Mouse (Mus musculus): ENCODE measurements at regions not wholly inside any gene's neighbourhood (a gene's known extent, or its start where the extent isn't known, plus 50 kb on each side); places are given as distances from the start of the nearest gene placed in this dataset.

GRCm38 (mm10) chr1:90285318-90285717 is 81.5 kb downstream of the Ackr3 start:
- H3K36me3 ChIP-seq (ENCODE audit: control insufficient read depth, insufficient read depth, low read length), result no peaks in the 10 kb centered on the region
- H3K27me3 ChIP-seq (ENCODE audit: control insufficient read depth, insufficient read depth, low read length), result no peaks in the 10 kb centered on the region
- H3K9ac ChIP-seq (ENCODE audit: low read length), result no peak overlapping the region
- no peak overlapping the region for H3K27ac ChIP-seq (ENCODE audit: low read depth, low read length)
- H3K4me3 ChIP-seq (ENCODE audit: low read depth, low read length), result no peak overlapping the region
- H3K9me3 ChIP-seq (ENCODE audit: control insufficient read depth, low read length), result no peaks in the 10 kb centered on the region
- peaks cover 40% of the 10 kb centered on the region for H3K4me1 ChIP-seq (ENCODE audit: control insufficient read depth, insufficient read depth, low read length)
- no peak for ATAC-seq (ENCODE audit: low FRiP score)
- DNase-seq (ENCODE audit: low spot score, missing footprints), result no peak
- no peak overlapping the region for H3K4me2 ChIP-seq
- WGBS, result 36% methylated on average over 4 of the region's 4 CpGs

DNA sequence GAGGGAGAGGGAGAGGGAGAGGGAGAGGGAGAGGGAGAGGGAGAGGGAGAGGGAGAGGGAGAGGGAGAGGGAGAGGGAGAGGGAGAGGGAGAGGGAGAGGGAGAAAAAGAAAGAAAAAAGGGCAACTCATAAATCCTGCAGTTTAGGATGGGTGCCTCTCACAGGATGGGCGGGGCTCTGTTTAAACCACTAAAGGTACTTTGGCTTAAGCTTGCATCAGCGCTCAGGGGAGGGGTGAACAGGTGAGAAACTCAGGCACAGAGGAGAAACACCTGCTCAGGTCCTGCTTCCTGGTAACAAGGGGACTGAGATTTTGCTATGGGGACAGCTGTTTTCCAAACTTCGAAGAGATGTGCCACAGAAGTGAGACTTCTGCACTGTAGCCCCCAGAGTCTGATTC is 83.5 kb downstream of the Ackr3 start:
- Histone ChIP-seq H3K36me3 (ENCODE audit: control insufficient read depth, insufficient read depth, low read length) (no peaks in the 10 kb centered on the region), H3K27me3 (ENCODE audit: control insufficient read depth, insufficient read depth, low read length) (no peaks in the 10 kb centered on the region), H3K9ac (ENCODE audit: low read length) (no peak overlapping the region), H3K27ac (ENCODE audit: low read depth, low read length) (no peak overlapping the region), H3K4me3 (ENCODE audit: low read depth, low read length) (no peak overlapping the region), H3K4me2 (no peak overlapping the region), H3K4me1 (ENCODE audit: control insufficient read depth, insufficient read depth, low read length) (peaks cover 45% of the 10 kb centered on the region), H3K9me3 (ENCODE audit: control insufficient read depth, low read length) (no peaks in the 10 kb centered on the region)
- ATAC-seq (ENCODE audit: low FRiP score) (no peak), DNase-seq (ENCODE audit: low spot score, missing footprints) (no peak)
- WGBS, result 81% methylated on average over 3 of the region's 3 CpGs

DNA sequence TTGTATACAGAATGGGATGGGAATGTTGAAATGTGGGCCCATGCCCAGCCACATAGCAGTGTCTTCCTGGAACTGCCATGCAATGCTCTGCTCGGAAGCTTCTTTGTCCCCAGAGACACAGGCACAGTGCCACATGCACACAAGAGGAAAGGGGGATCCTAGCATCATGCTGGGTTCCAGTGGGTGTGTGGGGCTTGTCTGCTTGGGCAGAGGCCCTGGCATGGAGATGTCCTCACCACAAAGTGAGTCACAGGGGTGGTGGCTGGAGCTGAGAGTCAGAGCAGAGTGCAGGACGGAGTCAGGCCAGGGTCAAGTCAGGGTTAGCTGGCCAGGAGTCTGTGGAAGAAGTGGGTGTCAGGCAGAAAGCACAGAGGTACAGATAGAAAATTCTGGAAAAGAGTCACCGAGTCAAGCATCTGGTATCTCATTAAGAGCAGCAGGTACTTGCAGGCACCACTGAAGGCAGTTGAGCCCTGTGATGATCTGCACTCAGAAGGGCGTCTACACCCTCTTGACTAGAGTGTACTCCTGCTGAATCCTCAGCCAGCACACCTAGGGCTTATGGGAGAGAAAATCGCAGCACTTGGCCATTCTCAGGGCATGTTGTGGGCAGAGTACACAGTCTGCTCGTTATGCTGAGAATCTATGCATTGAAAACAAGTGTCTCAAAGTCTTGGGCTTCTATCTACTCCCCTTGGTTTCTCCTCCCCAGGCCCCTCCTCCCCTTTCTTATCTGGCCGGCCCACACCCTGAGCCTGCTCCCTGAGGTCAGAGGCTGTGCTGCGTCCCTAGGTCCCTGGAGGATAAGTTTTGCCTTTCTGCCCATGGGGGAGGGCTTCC is 85.3 kb downstream of the Ackr3 start:
- Histone ChIP-seq H3K4me2 (no peak overlapping the region), H3K27me3 (ENCODE audit: control insufficient read depth, insufficient read depth, low read length) (no peaks in the 10 kb centered on the region), H3K36me3 (ENCODE audit: control insufficient read depth, insufficient read depth, low read length) (no peaks in the 10 kb centered on the region), H3K27ac (ENCODE audit: low read depth, low read length) (peak overlapping the region; percentile 87), H3K4me3 (ENCODE audit: low read depth, low read length) (no peak overlapping the region), H3K9me3 (ENCODE audit: control insufficient read depth, low read length) (no peaks in the 10 kb centered on the region), H3K9ac (ENCODE audit: low read length) (no peak overlapping the region), H3K4me1 (ENCODE audit: control insufficient read depth, insufficient read depth, low read length) (peaks cover 38% of the 10 kb centered on the region)
- WGBS, result 46% methylated on average over 8 of the region's 8 CpGs
- DNase-seq (ENCODE audit: low spot score, missing footprints), result peak; percentile 87
- peak; percentile 36 for ATAC-seq (ENCODE audit: low FRiP score)

GRCm38 (mm10) chr1:90289732-90290215 is 86.0 kb downstream of the Ackr3 start:
- Histone ChIP-seq H3K27me3 (ENCODE audit: control insufficient read depth, insufficient read depth, low read length) (no peaks in the 10 kb centered on the region), H3K4me2 (peak overlapping the region; percentile 19), H3K9ac (ENCODE audit: low read length) (peak overlapping the region; percentile 42; the same call in 1 of the 2 replicates), H3K9me3 (ENCODE audit: control insufficient read depth, low read length) (no peaks in the 10 kb centered on the region), H3K4me3 (ENCODE audit: low read depth, low read length) (no peak overlapping the region), H3K27ac (ENCODE audit: low read depth, low read length) (peak overlapping the region; percentile 87), H3K36me3 (ENCODE audit: control insufficient read depth, insufficient read depth, low read length) (no peaks in the 10 kb centered on the region), H3K4me1 (ENCODE audit: control insufficient read depth, insufficient read depth, low read length) (peaks cover 32% of the 10 kb centered on the region)
- 8% methylated on average over 6 of the region's 6 CpGs for WGBS
- DNase-seq (ENCODE audit: low spot score, missing footprints) (peak; percentile 95), ATAC-seq (ENCODE audit: low FRiP score) (peak; percentile 72)

DNA sequence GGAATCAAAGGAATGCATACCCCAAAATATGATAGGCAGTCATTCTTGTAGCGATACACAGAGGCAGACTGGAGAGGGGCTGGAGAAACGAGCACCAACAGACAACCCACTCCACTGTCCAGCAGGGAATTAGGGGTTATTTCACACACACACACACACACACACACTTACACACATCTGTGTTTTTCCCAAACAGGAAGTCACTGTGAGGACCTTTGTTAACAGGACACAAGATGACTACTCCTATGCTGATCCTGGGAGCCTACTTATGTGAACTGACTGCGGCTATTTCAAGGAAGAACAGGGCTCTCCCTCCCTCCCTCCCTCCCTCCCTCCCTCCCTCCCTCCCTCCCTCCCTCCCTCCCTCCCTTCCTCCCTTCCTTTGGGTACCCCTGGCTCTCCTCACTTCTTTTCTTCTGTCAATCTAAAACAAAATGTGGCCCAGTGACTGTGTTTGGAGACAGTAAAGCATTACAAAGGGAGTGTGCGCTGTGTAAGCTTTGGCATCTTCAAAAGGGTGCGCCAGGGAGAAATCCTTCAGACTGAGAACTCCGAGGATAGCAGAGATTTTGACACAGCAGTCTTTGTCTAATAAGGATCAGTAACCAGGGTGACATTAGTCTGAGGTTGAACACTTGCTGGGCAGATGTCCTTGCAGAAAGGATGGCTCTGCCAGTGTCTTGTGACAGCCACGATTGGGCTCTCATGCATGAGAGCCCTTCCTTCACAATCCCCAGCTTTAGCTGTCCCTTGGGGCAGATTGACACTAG is 86.8 kb downstream of the Ackr3 start:
- Histone ChIP-seq H3K4me2 (no peak overlapping the region), H3K27ac (ENCODE audit: low read depth, low read length) (peak overlapping the region; percentile 87), H3K9ac (ENCODE audit: low read length) (peak overlapping the region; percentile 42; the same call in 1 of the 2 replicates), H3K4me1 (ENCODE audit: control insufficient read depth, insufficient read depth, low read length) (peaks cover 25% of the 10 kb centered on the region), H3K36me3 (ENCODE audit: control insufficient read depth, insufficient read depth, low read length) (no peaks in the 10 kb centered on the region), H3K4me3 (ENCODE audit: low read depth, low read length) (no peak overlapping the region), H3K9me3 (ENCODE audit: control insufficient read depth, low read length) (no peaks in the 10 kb centered on the region), H3K27me3 (ENCODE audit: control insufficient read depth, insufficient read depth, low read length) (no peaks in the 10 kb centered on the region)
- WGBS, result 19% methylated on average over 7 of the region's 7 CpGs
- DNase-seq (ENCODE audit: low spot score, missing footprints) (peak; percentile 91), ATAC-seq (ENCODE audit: low FRiP score) (peak; percentile 69)

GRCm38 (mm10) chr1:90291256-90291655 is 87.5 kb downstream of the Ackr3 start:
- Histone ChIP-seq H3K27me3 (ENCODE audit: control insufficient read depth, insufficient read depth, low read length) (no peaks in the 10 kb centered on the region), H3K4me1 (ENCODE audit: control insufficient read depth, insufficient read depth, low read length) (peaks cover 21% of the 10 kb centered on the region)

GRCm38 (mm10) chr1:90297751-90298150 is 94.0 kb downstream of the Ackr3 start:
- WGBS, result 78% methylated on average over 5 of the region's 5 CpGs
- Histone ChIP-seq H3K9me3 (ENCODE audit: control insufficient read depth, low read length) (no peaks in the 10 kb centered on the region), H3K4me3 (ENCODE audit: low read depth, low read length) (no peak overlapping the region), H3K9ac (ENCODE audit: low read length) (no peak overlapping the region), H3K36me3 (ENCODE audit: control insufficient read depth, insufficient read depth, low read length) (no peaks in the 10 kb centered on the region), H3K4me2 (no peak overlapping the region), H3K4me1 (ENCODE audit: control insufficient read depth, insufficient read depth, low read length) (no peaks in the 10 kb centered on the region), H3K27ac (ENCODE audit: low read depth, low read length) (no peak overlapping the region), H3K27me3 (ENCODE audit: control insufficient read depth, insufficient read depth, low read length) (no peaks in the 10 kb centered on the region)
- ATAC-seq (ENCODE audit: low FRiP score), result no peak
- DNase-seq (ENCODE audit: low spot score, missing footprints), result no peak

More at GRCm38 (mm10) chr1:90291256-90291655, 87.5 kb downstream of the Ackr3 start:
- no peak overlapping the region for H3K4me3 ChIP-seq (ENCODE audit: low read depth, low read length)
- no peak overlapping the region for H3K4me2 ChIP-seq
- no peaks in the 10 kb centered on the region for H3K36me3 ChIP-seq (ENCODE audit: control insufficient read depth, insufficient read depth, low read length)
- ATAC-seq (ENCODE audit: low FRiP score) (no peak), DNase-seq (ENCODE audit: low spot score, missing footprints) (no peak)
- no peaks in the 10 kb centered on the region for H3K9me3 ChIP-seq (ENCODE audit: control insufficient read depth, low read length)
- H3K27ac ChIP-seq (ENCODE audit: low read depth, low read length), result peak overlapping the region; percentile 28
- WGBS, result 56% methylated on average over 1 of the region's 1 CpGs
- no peak overlapping the region for H3K9ac ChIP-seq (ENCODE audit: low read length)

GRCm38 (mm10) chr1:90300229-90300628 is 96.4 kb downstream of the Ackr3 start:
- Histone ChIP-seq H3K36me3 (ENCODE audit: control insufficient read depth, insufficient read depth, low read length) (no peaks in the 10 kb centered on the region), H3K9ac (ENCODE audit: low read length) (no peak overlapping the region), H3K27me3 (ENCODE audit: control insufficient read depth, insufficient read depth, low read length) (no peaks in the 10 kb centered on the region), H3K27ac (ENCODE audit: low read depth, low read length) (no peak overlapping the region), H3K9me3 (ENCODE audit: control insufficient read depth, low read length) (peaks cover 3% of the 10 kb centered on the region; the same call in 1 of the 2 replicates), H3K4me3 (ENCODE audit: low read depth, low read length) (no peak overlapping the region), H3K4me1 (ENCODE audit: control insufficient read depth, insufficient read depth, low read length) (no peaks in the 10 kb centered on the region), H3K4me2 (no peak overlapping the region)
- no peak for DNase-seq (ENCODE audit: low spot score, missing footprints)
- 83% methylated on average over 10 of the region's 10 CpGs for WGBS
- ATAC-seq (ENCODE audit: low FRiP score), result no peak

GRCm38 (mm10) chr1:90304331-90304730 is 100.6 kb downstream of the Ackr3 start:
- no peak for ATAC-seq (ENCODE audit: low FRiP score)
- no peak for DNase-seq (ENCODE audit: low spot score, missing footprints)

More at GRCm38 (mm10) chr1:90304331-90304730, 100.6 kb downstream of the Ackr3 start:
- Histone ChIP-seq H3K4me1 (ENCODE audit: control insufficient read depth, insufficient read depth, low read length) (no peaks in the 10 kb centered on the region), H3K27ac (ENCODE audit: low read depth, low read length) (no peak overlapping the region), H3K9ac (ENCODE audit: low read length) (no peak overlapping the region), H3K27me3 (ENCODE audit: control insufficient read depth, insufficient read depth, low read length) (no peaks in the 10 kb centered on the region), H3K36me3 (ENCODE audit: control insufficient read depth, insufficient read depth, low read length) (no peaks in the 10 kb centered on the region), H3K4me3 (ENCODE audit: low read depth, low read length) (no peak overlapping the region), H3K9me3 (ENCODE audit: control insufficient read depth, low read length) (peaks cover 3% of the 10 kb centered on the region; the same call in 1 of the 2 replicates), H3K4me2 (no peak overlapping the region)
- WGBS, result 84% methylated on average over 7 of the region's 7 CpGs

Data from midbrain, embryonic 11.5 days (tissue).